Mouse (Mus musculus): ENCODE results near the gene 4930583I09Rik. TPM values are rescaled to one million over a fixed set of nuclear protein-coding genes. Genes with fewer than 3 reads are reported as not detected.

The 4930583I09Rik gene
- total RNA-seq (2014; rRNA removed), result not detected in 2 replicates
- not detected in 2 replicates for polyA plus RNA-seq (2012; rRNA removed)

DNA sequence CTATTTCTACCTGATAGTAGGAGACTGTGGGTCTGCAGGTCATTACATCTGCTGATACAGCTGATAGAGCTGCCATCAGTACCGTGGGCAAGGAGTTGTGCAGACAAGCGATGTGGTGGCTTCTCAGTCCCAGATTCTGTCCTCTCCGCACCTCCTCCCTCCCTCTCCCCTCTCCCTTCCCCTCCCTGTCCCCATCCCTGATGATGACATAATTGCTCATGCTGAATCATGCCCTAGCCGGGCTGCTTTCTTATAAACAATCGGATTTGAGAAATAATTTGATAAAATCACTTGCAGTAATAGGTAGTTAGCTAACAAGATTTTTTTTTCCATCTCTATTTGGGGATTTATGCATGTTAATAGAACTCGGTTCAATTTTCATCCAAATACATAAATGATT lies at the start of gene 4930583I09Rik:
Gene 4930583I09Rik, minus strand, starts transcription at position 144 of the 400 bp plus-strand sequence.
- WGBS, result 71% methylated on average over 6 of the region's 6 CpGs
- no peak for DNase-seq (ENCODE audit: extremely low read depth, low read depth, low spot score)
- H3K27me3 ChIP-seq (ENCODE audit: control insufficient read depth, insufficient read depth, low read length), result no peaks in the 10 kb centered on the region
- no peaks in the 10 kb centered on the region for H3K36me3 ChIP-seq (ENCODE audit: control insufficient read depth, insufficient read depth, low read length)
- no peak within 1 kb of the TSS for H3K4me3 ChIP-seq (ENCODE audit: insufficient read depth, low read depth, low read length)
- H3K27ac ChIP-seq (replicated peaks; ENCODE audit: insufficient read depth, low read depth, low read length), result no peak within 1 kb of the TSS
- H3K9ac ChIP-seq (ENCODE audit: low read depth, low read length), result no peak within 1 kb of the TSS
- TF ChIP-seq POLR2A (IDR thresholded peaks at IDR 0.05; ENCODE audit: extremely low read depth, insufficient read depth, low read length) (no peak), CTCF (IDR thresholded peaks at IDR 0.05; ENCODE audit: low read depth, low read length) (no peak)
- H3K4me1 ChIP-seq (ENCODE audit: control insufficient read depth, insufficient read depth, low read length), result peaks cover 3% of the 10 kb centered on the region
- H3K79me2 ChIP-seq (ENCODE audit: control insufficient read depth, insufficient read depth, low read length), result no peaks in the 10 kb centered on the region

DNA sequence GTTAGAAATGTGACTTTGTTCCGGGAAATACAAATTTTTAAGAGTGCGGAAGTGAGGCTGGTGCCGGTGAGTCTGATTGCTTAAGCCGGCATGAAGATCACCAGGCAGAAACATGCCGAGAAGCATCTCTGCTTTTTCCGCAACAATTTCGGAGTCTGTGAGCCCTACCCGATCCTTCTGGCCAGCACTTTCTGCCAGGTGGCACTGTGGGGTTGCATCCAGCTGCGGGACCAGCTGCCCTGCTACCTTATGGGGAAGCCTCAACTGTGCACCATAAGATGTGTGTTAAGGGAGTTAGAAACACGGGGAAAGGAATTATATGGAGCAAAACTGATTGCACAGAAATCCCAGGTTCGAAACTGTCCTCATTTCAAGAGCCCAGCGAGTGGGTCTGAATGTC lies 40.2 kb upstream of the 4930583I09Rik start:
- 86% methylated on average over 12 of the region's 12 CpGs for WGBS
- Histone ChIP-seq H3K9ac (ENCODE audit: low read depth, low read length) (no peak overlapping the region), H3K36me3 (ENCODE audit: control insufficient read depth, insufficient read depth, low read length) (no peaks in the 10 kb centered on the region), H3K27ac (replicated peaks; ENCODE audit: insufficient read depth, low read depth, low read length) (no peak overlapping the region), H3K27me3 (ENCODE audit: control insufficient read depth, insufficient read depth, low read length) (no peaks in the 10 kb centered on the region), H3K4me3 (ENCODE audit: insufficient read depth, low read depth, low read length) (no peak overlapping the region), H3K79me2 (ENCODE audit: control insufficient read depth, insufficient read depth, low read length) (no peaks in the 10 kb centered on the region), H3K4me1 (ENCODE audit: control insufficient read depth, insufficient read depth, low read length) (no peaks in the 10 kb centered on the region)
- DNase-seq (ENCODE audit: extremely low read depth, low read depth, low spot score), result no peak
- TF ChIP-seq CTCF (IDR thresholded peaks at IDR 0.05; ENCODE audit: low read depth, low read length) (no peak), POLR2A (IDR thresholded peaks at IDR 0.05; ENCODE audit: extremely low read depth, insufficient read depth, low read length) (no peak)

GRCm38 (mm10) chr17:64873651-64874072 lies 37.8 kb upstream of the 4930583I09Rik start:
- H3K4me1 ChIP-seq (ENCODE audit: control insufficient read depth, insufficient read depth, low read length), result no peaks in the 10 kb centered on the region
- 40% methylated on average over 4 of the region's 4 CpGs for WGBS
- DNase-seq (ENCODE audit: extremely low read depth, low read depth, low spot score), result peak; percentile 60
- H3K9ac ChIP-seq (ENCODE audit: low read depth, low read length), result no peak overlapping the region
- H3K36me3 ChIP-seq (ENCODE audit: control insufficient read depth, insufficient read depth, low read length), result no peaks in the 10 kb centered on the region
- no peaks in the 10 kb centered on the region for H3K27me3 ChIP-seq (ENCODE audit: control insufficient read depth, insufficient read depth, low read length)
- no peak overlapping the region for H3K27ac ChIP-seq (replicated peaks; ENCODE audit: insufficient read depth, low read depth, low read length)
- H3K79me2 ChIP-seq (ENCODE audit: control insufficient read depth, insufficient read depth, low read length), result no peaks in the 10 kb centered on the region
- no peak overlapping the region for H3K4me3 ChIP-seq (ENCODE audit: insufficient read depth, low read depth, low read length)
- TF ChIP-seq CTCF (IDR thresholded peaks at IDR 0.05; ENCODE audit: low read depth, low read length) (peak; percentile 60), POLR2A (IDR thresholded peaks at IDR 0.05; ENCODE audit: extremely low read depth, insufficient read depth, low read length) (no peak)

- no peaks in the 10 kb centered on the region; the same call in 1 of the 2 replicates for H3K4me1 ChIP-seq (ENCODE audit: control insufficient read depth, insufficient read depth, low read length)
- no peak overlapping the region for H3K4me3 ChIP-seq (ENCODE audit: insufficient read depth, low read depth, low read length)
- TF ChIP-seq CTCF (IDR thresholded peaks at IDR 0.05; ENCODE audit: low read depth, low read length), result no peak
- TF ChIP-seq POLR2A (IDR thresholded peaks at IDR 0.05; ENCODE audit: extremely low read depth, insufficient read depth, low read length), result no peak
- H3K36me3 ChIP-seq (ENCODE audit: control insufficient read depth, insufficient read depth, low read length), result no peaks in the 10 kb centered on the region
- no peak overlapping the region for H3K9ac ChIP-seq (ENCODE audit: low read depth, low read length)
- no peak for DNase-seq (ENCODE audit: extremely low read depth, low read depth, low spot score)
- H3K27me3 ChIP-seq (ENCODE audit: control insufficient read depth, insufficient read depth, low read length), result no peaks in the 10 kb centered on the region
- no peaks in the 10 kb centered on the region for H3K79me2 ChIP-seq (ENCODE audit: control insufficient read depth, insufficient read depth, low read length)
- 27% methylated on average over 4 of the region's 4 CpGs for WGBS
- H3K27ac ChIP-seq (replicated peaks; ENCODE audit: insufficient read depth, low read depth, low read length), result no peak overlapping the region
Measured at GRCm38 (mm10) chr17:64863817-64864216, 27.9 kb upstream of the 4930583I09Rik start.

DNA sequence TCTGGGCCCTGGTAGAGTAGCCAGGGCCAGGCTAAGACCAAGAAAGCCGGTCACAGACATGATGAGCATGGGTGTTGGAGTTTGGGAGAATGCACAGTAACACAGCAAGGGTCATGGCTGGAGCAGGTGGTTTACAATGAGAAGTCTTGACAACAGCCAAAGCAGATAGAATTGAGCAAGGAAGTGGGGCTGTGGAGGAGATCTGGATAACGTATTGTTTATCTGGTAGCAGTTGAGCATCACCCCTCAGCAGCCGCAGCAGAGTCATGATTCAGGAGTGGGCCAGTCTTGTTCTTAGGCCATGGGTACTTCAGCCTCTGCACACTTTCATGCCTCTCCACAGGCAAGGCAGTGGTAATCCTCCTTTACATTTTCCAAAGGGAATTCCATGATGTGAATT lies 25.1 kb upstream of the 4930583I09Rik start:
- Histone ChIP-seq H3K4me3 (ENCODE audit: insufficient read depth, low read depth, low read length) (no peak overlapping the region), H3K79me2 (ENCODE audit: control insufficient read depth, insufficient read depth, low read length) (no peaks in the 10 kb centered on the region), H3K4me1 (ENCODE audit: control insufficient read depth, insufficient read depth, low read length) (no peaks in the 10 kb centered on the region; the same call in 1 of the 2 replicates), H3K27ac (replicated peaks; ENCODE audit: insufficient read depth, low read depth, low read length) (no peak overlapping the region), H3K36me3 (ENCODE audit: control insufficient read depth, insufficient read depth, low read length) (no peaks in the 10 kb centered on the region), H3K9ac (ENCODE audit: low read depth, low read length) (no peak overlapping the region), H3K27me3 (ENCODE audit: control insufficient read depth, insufficient read depth, low read length) (no peaks in the 10 kb centered on the region)
- 81% methylated on average over 3 of the region's 3 CpGs for WGBS
- no peak for DNase-seq (ENCODE audit: extremely low read depth, low read depth, low spot score)
- TF ChIP-seq CTCF (IDR thresholded peaks at IDR 0.05; ENCODE audit: low read depth, low read length) (no peak), POLR2A (IDR thresholded peaks at IDR 0.05; ENCODE audit: extremely low read depth, insufficient read depth, low read length) (no peak)

- no peak overlapping the region for H3K9ac ChIP-seq (ENCODE audit: low read depth, low read length)
- H3K4me1 ChIP-seq (ENCODE audit: control insufficient read depth, insufficient read depth, low read length), result no peaks in the 10 kb centered on the region; the same call in 1 of the 2 replicates
- DNase-seq (ENCODE audit: extremely low read depth, low read depth, low spot score), result no peak
- no peaks in the 10 kb centered on the region for H3K27me3 ChIP-seq (ENCODE audit: control insufficient read depth, insufficient read depth, low read length)
- H3K79me2 ChIP-seq (ENCODE audit: control insufficient read depth, insufficient read depth, low read length), result no peaks in the 10 kb centered on the region
- H3K36me3 ChIP-seq (ENCODE audit: control insufficient read depth, insufficient read depth, low read length), result no peaks in the 10 kb centered on the region
- TF ChIP-seq POLR2A (IDR thresholded peaks at IDR 0.05; ENCODE audit: extremely low read depth, insufficient read depth, low read length) (no peak), CTCF (IDR thresholded peaks at IDR 0.05; ENCODE audit: low read depth, low read length) (no peak)
- H3K27ac ChIP-seq (replicated peaks; ENCODE audit: insufficient read depth, low read depth, low read length), result no peak overlapping the region
- 70% methylated on average over 6 of the region's 6 CpGs for WGBS
- no peak overlapping the region for H3K4me3 ChIP-seq (ENCODE audit: insufficient read depth, low read depth, low read length)
Measured at GRCm38 (mm10) chr17:64858848-64859247, 23.0 kb upstream of the 4930583I09Rik start.
